Mouse (Mus musculus) E14TG2a.4 (cell line): ENCODE data around the gene Dll1.

ENCODE experiments used
- CTCF ChIP-seq: conservative IDR thresholded peaks from 2 replicates; pipeline ENCODE4 v1.5.1; 2014; ENCODE audit warnings: low read length
- POU5F1 ChIP-seq: IDR thresholded peaks from 2 replicates; pipeline ENCODE4 v1.6.1; 2014; ENCODE audit warnings: low read length, borderline replicate concordance

DNA sequence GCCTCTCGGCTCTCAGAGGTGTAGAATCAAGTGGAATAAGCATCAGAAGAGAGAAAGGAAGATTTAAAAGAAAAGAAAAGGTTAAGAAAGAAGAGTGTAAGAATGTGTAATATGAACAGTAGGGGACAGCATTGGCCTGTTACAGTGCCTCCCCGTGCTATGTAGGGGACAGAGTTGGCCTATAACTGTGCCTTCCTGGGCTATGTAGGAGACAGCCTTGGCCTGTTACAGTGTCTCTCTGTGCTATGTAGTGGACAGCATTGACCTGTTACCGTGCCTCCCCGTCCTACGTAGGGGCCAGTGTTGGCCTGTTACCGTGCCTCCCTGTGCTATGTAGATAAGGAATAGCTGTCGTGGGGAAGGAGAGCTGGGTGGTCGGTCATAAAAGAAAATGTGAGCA, 42.9 kb upstream of the Dll1 start:
- TF ChIP-seq CTCF (no peak), POU5F1 (no peak)
